Mouse (Mus musculus): ENCODE results near the gene Dusp6. TPM values are rescaled to one million over a fixed set of nuclear protein-coding genes. Genes with fewer than 3 reads are reported as not detected.

Gene Dusp6
- 8.0 and 8.6 TPM in 2 replicates for polyA plus RNA-seq (2012; rRNA removed)

DNA sequence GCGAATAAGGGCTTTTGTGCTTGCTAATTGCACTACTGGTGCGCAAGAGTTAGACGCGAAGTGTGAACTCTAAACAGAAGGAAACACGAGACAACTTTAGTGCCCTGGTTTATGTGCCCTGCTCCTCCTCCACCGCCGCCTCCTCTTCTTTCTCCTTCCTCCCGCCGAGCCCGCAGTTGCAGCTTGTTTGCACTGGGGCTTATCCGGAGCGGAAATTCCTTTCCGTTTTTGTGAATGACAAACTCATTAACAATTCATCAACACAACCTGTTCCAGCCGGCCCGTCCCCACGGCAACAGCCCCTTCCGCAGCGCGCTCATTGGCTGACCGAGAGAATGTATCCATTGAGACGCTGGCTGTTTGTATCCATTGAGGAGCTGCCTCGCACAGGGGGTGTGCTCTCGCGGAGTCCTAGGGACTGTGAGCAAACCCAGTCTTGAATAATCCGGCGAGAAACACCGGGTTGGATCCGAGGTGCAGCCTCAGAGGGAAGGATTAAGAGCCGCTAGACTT, at the start of gene Dusp6:
Gene Dusp6 (plus strand): TSS at position 365 of the 513 bp plus-strand sequence.

Other genes with a start within 250 kb of the Dusp6 start
- gene Poc1b, start 156.2 kb upstream of the Dusp6 start, polyA plus RNA-seq (2012; rRNA removed), result 6.3 and 6.4 TPM in 2 replicates
- gene Galnt4, start 155.1 kb upstream of the Dusp6 start, polyA plus RNA-seq (2012; rRNA removed), result 0.69 and 0.88 TPM in 2 replicates
- gene Phxr2, start 136.9 kb upstream of the Dusp6 start, polyA plus RNA-seq (2012; rRNA removed), result not detected in 2 replicates

All from liver, embryonic 14 days (tissue).